Mouse (Mus musculus) spleen, adult 2 months (tissue): ENCODE data around the gene Gsdme.

ENCODE experiments used
- CTCF ChIP-seq: fragments of 200-500 bp; IDR thresholded peaks from 2 replicates; pipeline ENCODE4 v1.5.1; 2011; ENCODE audit warnings: mild to moderate bottlenecking, inconsistent platforms; ENCODE audit not compliant: insufficient read depth, insufficient read length, insufficient replicate concordance; ENCODE audit errors: extremely low read depth
- POLR2A ChIP-seq: fragments of 200-500 bp; IDR thresholded peaks from 2 replicates; pipeline ENCODE4 v1.6.1; 2011; ENCODE audit warnings: low read depth, low read length, inconsistent platforms

- TF ChIP-seq POLR2A, result no peak
- no peak for TF ChIP-seq CTCF
Observed at GRCm38 (mm10) chr6:50255356-50255755, 8.3 kb downstream of the Gsdme start.
